Mouse (Mus musculus): ENCODE results near the gene Cttnbp2nl. TPM values are rescaled to one million over a fixed set of nuclear protein-coding genes. Genes with fewer than 3 reads are reported as not detected.

Gene Cttnbp2nl
- total RNA-seq, 2 experiments from 2014 or later: 33.4 to 33.5 TPM

GRCm38 (mm10) chr3:105018783-105019105 lies 34.2 kb downstream of the Cttnbp2nl start:
- no peak for DNase-seq
- intact Hi-C loops (cut with DNase I): no loop called here

- intact Hi-C loops (cut with DNase I): no loop called here
- DNase-seq: no peak
These were observed 34.7 kb downstream of the Cttnbp2nl start for GRCm38 (mm10) chr3:105018085-105018782.

GRCm38 (mm10) chr3:105017314-105017713 lies 35.6 kb downstream of the Cttnbp2nl start:
- intact Hi-C loops (cut with DNase I): loop anchor here (2.0 kb wide), 1 partner anchor 21 kb away; no protein-coding TSS in a partner anchor
- DNase-seq: no peak

GRCm38 (mm10) chr3:105016204-105016603 lies 36.7 kb downstream of the Cttnbp2nl start:
- intact Hi-C loops (cut with DNase I): loop anchor here (2.0 kb wide), 1 partner anchor 19 kb away; no protein-coding TSS in a partner anchor

GRCm38 (mm10) chr3:105014908-105015307 lies 38.0 kb downstream of the Cttnbp2nl start:
- no peak for DNase-seq
- intact Hi-C loops (cut with DNase I): no loop called here

More at GRCm38 (mm10) chr3:105016204-105016603, 36.7 kb downstream of the Cttnbp2nl start:
- DNase-seq: no peak

DNA sequence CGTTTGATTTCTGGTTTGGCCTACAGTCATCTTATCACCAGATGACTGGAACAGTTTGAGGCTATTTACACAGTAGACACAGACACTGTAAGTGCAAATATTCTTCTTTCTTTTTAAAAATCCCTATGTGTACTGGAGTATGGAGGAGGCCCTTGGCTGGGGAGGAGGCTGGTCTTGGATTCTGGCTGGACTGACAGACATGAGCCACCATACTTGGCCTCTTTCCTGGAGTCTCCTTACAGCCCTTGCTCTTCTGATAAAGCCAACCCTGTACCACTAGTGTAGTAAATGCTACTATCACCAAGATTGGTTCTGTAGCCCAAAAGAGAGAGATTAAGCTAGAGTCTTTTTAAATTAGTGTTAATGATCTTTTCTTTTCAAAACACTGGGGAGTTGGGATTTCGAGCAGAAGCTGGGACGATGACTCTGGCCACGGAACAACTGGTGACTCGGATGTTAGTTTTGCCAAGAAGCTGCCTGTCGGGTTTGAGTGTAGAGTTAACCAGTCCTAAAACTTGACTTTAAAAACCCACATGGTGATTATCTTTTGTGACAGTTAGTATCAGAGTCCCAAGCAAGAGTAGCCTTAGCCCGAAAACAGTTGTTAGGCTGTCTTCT lies 40.1 kb downstream of the Cttnbp2nl start:
- intact Hi-C loops (cut with DNase I): no loop called here
- DNase-seq: peak; percentile 43 to 55

DNA sequence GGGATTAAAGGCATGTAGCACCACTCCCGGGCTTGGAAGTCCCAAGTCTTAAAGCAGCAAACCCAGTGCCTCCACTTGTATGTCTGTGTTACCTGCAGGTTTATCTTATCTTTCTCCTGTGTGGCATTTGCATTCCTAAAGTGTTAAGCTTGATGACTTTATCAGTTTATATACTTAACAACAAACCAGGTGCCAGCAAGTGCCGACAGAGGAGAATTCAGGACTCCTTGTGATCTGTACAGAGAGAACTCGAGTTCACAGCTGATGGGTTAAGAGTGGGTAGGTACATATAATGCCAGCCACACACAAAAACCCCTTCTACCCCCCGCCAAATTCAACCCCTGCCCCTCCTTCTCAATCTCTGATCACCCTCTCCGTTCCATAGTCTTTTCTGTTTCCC lies 41.1 kb downstream of the Cttnbp2nl start:
- no peak for DNase-seq
- intact Hi-C loops (cut with DNase I): no loop called here

DNA sequence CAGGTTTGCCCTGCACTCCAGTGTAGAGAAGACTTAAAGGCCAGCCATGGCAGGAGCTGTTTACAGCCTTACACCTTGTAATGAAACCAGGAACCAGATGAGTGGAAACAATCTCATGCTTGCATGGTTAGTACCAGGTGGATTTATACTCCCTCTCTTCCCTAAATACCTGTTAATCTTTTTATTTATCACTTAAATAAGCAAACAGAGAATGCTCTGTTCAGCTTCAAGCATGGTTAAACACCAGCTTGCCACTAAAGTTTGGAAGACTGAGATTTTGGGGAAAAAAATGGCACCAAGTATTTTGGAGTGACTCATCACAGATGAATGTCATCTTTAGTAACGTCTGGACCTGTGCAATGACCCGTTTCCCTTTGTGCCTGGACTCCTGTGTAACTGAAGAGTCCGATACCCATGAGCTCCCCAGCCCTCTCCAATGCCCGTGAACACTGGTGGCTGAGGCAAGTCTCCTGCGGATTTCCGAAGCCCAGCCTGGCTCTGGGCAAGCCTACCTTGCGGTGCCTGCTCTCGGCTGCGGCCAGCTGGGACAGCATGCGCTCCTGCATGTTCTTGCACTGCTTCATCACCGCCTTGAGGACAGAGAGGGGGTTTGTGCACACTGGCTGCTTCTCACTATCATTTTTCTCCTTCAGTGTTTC lies 42.1 kb downstream of the Cttnbp2nl start:
- no peak for DNase-seq
- intact Hi-C loops (cut with DNase I): no loop called here

GRCm38 (mm10) chr3:105008070-105008469 lies 44.9 kb downstream of the Cttnbp2nl start:
- intact Hi-C loops (cut with DNase I): no loop called here
- no peak for DNase-seq

DNA sequence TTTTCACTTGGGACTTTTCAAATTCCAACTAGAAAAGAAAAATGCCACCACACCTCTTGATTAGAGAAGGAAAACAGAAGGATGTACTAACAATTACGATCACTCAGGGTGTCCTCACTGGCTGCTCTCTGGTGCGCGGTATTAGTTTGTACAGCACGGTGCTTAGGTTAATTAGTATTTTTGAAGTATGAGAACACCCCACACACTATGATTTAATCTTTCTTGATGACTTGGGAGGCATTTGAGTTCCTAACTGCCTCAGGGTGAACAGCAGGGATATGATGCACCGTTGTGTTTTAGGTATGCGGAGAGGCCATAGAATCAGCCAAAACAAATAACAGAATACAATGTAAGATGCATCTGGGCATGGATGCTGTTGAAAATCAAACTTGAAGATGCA lies 46.8 kb downstream of the Cttnbp2nl start:
- intact Hi-C loops (cut with DNase I): no loop called here

DNA sequence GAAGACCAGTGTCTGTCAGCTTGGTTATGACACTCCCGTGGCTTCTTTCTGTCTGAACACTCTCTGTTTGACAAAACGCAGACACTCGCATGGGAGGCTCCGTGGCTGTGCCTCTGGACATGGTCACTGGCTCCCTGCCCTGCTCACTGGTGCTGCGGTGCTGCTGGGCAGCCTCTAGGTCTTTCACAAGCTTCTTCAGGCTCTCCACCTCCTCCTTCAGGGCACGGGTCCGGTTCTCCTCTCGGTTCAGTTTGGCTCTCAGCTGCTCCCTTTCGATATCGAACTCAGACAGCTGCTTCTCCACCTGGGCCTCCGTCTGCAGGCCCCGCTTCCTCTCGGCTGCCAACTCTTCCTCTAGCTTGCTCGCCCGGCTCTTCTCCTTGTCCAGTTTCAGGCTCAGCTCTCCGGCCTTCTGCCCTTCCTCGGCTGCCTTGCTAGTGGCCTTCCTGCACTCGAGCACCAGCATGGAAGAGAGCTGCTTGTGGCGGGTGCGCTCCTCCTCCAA lies 47.3 kb downstream of the Cttnbp2nl start:
- no peak for DNase-seq
- intact Hi-C loops (cut with DNase I): no loop called here

More for the DNA sequence above, 46.8 kb downstream of the Cttnbp2nl start:
- DNase-seq: no peak

- intact Hi-C loops (cut with DNase I): no loop called here
- DNase-seq: no peak
These were observed 47.9 kb downstream of the Cttnbp2nl start for GRCm38 (mm10) chr3:105005011-105005410.

DNA sequence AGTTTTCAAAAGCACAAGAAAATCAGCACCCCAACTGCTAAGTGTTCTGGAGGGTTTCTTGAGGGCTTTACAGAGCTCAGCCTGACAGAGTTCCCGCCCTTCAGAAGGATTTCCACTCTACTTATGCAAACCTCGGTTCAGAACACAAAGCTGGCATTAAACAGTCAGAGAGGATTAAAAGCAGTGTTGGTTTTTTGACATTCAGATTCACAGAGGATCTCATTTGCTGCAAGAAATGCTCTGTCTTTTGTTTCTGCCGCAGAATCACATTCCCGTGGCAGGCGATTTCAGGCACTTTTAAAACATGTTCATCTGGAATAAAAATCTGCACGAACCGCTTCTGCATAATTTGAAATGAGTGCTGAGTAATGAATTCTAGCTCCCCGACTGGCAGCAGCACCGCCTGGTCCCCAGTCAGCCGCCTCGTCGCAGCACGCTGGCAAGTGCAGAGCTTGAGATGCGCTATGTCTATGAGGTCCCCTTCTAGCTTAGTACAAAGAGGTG lies 48.9 kb downstream of the Cttnbp2nl start:
- DNase-seq: no peak
- intact Hi-C loops (cut with DNase I): no loop called here

- DNase-seq: no peak
- intact Hi-C loops (cut with DNase I): no loop called here
These were observed 51.6 kb downstream of the Cttnbp2nl start for GRCm38 (mm10) chr3:105001374-105001773.

DNA sequence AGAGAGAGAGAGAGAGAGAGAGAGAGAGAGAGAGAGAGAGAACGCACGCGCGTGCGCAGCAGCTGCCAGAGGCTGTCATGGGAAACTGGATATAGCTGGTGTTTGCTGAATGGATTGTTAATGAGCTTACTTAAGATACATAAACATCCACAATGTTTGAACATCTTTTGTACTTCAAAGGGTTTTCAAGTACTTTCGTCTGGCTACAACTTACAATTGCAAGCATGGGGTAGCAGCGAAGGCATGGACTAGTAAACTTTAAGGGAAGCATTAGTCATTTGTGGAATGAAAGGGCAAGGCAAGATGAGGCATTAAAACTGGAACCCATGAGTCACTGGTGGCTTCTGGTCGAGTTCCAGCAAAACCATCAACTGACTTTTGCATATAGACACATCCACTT lies 52.4 kb downstream of the Cttnbp2nl start:
- no peak for DNase-seq
- intact Hi-C loops (cut with DNase I): no loop called here

DNA sequence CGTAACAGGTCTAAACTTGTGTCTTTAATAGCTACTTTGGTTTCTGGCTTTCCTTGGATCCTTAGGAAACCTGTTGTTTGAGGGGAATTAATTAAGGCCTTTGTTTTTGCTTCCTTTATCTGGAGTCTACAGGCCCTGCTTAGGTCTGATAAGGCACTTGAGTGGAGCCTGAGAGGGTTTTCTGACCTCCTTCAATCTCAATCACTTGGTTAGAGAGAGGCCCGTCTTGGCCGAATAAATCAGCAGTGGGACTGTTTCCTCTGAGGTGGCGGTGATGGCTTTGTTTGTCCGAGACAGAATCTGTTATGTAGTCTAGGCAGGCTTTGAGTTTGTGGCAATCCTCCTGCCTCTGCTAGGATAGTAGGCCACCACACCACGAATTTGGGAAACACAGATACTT lies 55.4 kb downstream of the Cttnbp2nl start:
- DNase-seq: peak in 1 of 2 experiments; percentile 32
- intact Hi-C loops (cut with DNase I): loop anchor here (2.0 to 10.0 kb wide), 2 partner anchors 19 to 167 kb away; no protein-coding TSS in a partner anchor

- no peak for DNase-seq
- intact Hi-C loops (cut with DNase I): loop anchor here (2.0 to 10.0 kb wide), 2 partner anchors 21 to 169 kb away; no protein-coding TSS in a partner anchor
These were observed 57.2 kb downstream of the Cttnbp2nl start for GRCm38 (mm10) chr3:104995707-104996106.

DNA sequence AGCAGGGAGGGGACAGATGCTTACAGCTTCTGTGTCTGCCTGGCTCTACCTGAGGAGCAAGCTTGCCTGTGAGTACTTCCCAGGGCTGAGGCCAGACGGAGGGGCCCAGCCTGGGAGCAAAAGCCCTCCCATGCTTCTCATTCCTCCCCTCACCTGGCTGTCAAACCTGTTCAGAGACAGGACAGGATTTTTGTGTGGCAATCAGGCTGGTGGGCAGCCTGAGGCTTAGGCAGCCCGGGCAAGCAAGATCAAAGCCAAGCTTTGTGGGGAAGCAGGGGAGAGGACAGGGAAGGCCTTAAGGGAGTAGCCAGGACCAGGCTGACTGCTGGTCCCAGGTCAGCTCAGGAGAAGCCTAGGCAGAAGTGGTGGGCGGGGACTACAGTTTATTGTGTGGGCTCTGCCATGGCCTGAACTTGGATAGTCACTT lies 58.5 kb downstream of the Cttnbp2nl start:
- intact Hi-C loops (cut with DNase I): loop anchor here (10.0 kb wide), 1 partner anchor 170 kb away; no protein-coding TSS in a partner anchor
- DNase-seq: peak in 1 of 2 experiments; percentile 16

DNA sequence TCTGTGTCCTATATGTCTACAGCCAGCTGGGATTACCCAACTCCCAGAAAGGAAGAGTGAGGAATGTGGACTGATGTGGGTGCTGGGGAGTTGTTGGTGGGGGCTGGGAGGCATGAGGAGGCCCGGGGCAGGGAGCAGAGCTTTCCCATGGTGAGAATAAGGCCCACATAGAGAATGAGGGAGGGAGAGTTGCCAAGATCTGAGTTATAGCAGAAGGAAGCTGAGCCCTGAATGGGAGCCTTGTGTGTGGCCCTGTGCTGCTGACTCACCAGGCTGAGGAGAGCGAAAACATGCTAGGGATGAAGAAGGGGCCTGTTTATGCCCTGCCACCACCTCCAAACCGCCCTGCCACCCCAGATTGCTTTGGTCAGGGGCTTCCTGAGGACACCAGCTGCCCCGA lies 59.1 kb downstream of the Cttnbp2nl start:
- intact Hi-C loops (cut with DNase I): loop anchor here (10.0 kb wide), 1 partner anchor 171 kb away; no protein-coding TSS in a partner anchor

DNA sequence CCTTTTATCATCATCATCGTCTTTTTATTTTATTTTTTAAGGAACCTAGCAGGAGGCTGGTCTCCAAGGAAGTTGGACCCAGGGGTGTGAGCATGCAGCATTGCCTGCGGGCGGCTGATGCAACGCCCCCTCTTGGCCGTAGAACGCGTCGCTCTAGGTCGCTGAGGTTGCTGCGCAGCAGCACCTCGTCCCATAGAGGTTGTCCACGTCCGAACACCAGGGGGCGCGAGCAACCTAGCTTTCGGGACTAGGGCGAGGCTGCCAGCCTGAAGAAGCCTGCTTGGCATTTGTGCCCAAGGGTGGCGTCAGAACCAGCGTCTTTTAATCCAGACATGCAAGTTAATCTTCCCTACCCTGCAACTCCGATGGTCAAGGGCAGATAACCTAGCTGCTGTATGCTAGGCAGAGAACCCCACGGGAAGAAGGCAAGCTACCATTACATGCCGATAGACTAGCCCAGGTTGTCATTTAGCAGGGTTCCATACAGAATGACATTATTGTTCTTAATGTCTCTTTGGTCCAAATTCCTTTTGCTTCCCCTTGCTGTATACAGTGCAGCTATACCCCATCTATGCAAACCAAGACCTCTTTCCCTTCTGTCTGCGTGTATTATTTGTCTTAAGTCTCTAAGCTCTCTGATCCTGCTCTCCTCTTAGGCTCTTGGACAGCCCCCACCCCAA lies 60.1 kb downstream of the Cttnbp2nl start:
- intact Hi-C loops (cut with DNase I): loop anchor here (1.0 to 10.0 kb wide), 2 partner anchors 66 to 172 kb away; no protein-coding TSS in a partner anchor

More for the DNA sequence above, 59.1 kb downstream of the Cttnbp2nl start:
- DNase-seq: peak; percentile 41 to 50

More for the DNA sequence above, 60.1 kb downstream of the Cttnbp2nl start:
- DNase-seq: peak; percentile 92 to 96

Measured in heart, postnatal 10 days (tissue).